Mouse (Mus musculus) right cerebral cortex, postnatal 14 days (tissue): ENCODE data around the gene Bsn.

ENCODE experiments used
- DNase-seq: peaks from one replicate; pipeline ENCODE4 v3.0.0; 2022

The Bsn gene

DNA sequence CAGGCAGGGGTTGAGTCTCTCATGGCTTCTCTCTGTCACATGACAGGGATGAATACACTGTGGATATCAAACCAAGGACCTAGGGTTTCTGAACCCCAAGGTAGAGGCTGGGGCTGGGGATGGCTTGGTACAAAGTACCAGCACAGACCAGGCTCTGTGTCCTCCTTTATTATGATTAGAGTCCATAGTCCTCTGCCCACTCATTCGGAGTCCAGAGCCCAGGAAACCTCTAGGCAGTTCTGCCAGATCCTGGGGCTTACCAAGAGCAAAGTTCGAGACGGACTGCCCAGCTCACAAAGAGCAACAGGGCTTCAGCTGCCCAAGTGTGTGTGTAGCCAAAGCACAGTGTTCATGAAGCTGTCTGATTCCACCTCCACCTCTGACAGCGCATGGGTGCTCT, 104.9 kb downstream of the Bsn start:
- no peak for DNase-seq

DNA sequence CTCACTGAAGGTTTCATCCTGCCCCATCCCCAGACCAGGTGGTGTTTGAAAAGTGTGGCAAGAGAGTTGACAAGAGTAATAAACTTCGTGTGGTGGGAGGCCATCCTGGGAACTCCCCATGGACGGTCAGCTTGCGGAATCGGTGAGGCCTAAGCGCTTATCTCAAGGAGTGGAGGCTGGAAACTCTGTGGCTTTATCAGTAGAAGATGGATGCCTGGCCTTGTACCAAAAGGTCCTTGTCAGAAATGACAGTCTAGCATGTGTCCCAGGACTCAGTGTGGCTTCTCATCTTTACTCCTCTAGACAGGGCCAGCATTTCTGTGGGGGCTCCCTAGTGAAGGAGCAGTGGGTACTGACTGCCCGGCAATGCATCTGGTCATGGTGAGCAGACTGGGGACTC, 106.6 kb downstream of the Bsn start:
- no peak for DNase-seq

DNA sequence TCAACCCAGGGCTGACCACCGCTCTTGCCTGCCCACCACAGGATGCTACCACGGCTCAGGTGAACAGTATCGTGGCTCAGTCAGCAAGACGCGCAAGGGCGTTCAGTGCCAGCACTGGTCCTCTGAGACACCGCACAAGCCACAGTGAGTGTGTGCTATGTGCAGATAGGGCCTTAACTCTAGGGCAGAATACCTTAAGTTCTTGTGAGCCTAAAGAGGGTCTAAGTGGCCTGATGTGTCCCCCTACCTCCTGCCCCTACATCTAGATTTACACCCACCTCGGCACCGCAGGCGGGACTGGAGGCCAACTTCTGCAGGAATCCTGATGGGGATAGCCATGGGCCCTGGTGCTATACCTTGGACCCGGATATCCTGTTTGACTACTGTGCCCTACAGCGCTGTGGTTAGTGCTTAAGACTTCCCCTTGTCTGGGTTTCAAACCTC, 107.2 kb downstream of the Bsn start, which contains the start of gene Rnf123:
Gene Rnf123 (minus strand): TSS at position 359 of the 444 bp plus-strand sequence.
- no peak for DNase-seq

DNA sequence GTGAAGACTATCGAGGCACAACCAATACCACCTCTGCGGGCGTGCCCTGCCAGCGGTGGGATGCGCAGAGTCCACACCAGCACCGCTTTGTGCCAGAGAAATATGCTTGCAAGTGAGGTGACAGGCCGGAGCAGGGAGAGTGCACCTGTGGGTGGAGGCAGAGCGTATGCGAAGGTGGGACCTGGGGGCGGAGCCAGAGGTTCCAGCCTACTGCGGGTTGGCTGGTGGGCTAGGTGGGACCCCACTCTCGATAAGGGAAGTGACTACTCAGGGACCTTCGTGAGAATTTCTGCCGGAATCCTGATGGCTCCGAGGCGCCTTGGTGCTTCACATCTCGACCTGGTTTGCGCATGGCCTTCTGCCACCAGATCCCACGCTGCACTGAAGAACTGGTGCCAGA, 107.6 kb downstream of the Bsn start:
- DNase-seq = no peak

DNA sequence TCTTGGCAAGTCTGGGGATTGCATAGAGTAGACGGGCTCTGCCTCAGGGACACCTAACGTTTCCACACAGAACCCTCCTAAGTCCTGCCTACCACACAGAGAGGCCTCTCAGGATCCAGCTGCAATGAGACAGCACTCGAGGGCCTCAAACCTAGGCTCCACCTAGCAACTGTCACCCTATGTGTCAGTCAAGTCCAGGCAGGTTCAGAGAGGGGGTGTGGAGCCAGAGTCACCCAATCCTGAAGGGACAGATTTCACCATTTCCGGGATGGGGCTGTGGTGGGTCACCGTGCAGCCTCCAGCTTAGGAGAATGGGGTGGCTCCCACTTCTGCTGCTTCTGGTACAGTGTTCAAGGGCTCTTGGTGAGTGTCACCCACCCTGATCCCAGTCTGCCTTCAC, 110.0 kb downstream of the Bsn start, which contains the start of gene Mst1:
Gene Mst1 (plus strand): TSS at position 269 of the 400 bp plus-strand sequence.
- no peak for DNase-seq

DNA sequence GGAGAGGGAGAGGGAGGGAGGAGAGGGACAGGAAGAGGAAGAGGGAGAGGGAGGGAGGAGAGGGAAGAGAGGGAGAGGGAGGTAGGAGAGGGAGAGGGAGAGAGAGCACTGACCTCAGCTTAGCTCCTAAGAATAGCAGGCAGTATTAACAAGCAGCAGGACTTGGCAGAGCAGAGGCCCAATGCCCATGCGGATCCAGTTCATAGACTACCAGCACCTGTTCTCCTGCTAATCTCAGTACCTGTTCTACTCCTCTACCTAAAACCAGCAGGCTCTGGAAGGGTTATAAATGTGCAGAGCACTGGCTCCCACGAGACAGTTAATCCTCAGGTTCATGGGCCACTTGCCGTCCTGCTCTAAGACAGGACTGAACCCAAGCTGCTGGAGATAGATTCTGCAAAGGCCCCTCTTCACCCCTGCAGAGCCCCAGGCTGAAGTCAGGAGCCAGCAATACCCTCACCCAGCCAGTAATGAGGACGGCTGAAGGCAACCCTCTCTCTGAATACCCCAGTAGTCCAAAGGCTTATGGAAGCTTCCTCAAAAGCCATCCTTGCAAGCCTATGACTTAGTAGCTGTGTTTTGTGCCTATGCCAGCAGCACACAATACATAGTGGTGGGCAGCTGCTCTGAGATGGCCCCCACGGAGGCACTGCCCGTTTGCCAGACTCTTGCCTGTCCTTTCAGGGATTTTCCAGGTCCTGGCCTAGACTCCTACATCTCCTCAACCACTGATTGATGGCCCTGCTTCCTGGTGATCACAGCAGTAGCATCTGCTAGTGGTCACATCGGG, 116.8 kb downstream of the Bsn start:
- no peak for DNase-seq

DNA sequence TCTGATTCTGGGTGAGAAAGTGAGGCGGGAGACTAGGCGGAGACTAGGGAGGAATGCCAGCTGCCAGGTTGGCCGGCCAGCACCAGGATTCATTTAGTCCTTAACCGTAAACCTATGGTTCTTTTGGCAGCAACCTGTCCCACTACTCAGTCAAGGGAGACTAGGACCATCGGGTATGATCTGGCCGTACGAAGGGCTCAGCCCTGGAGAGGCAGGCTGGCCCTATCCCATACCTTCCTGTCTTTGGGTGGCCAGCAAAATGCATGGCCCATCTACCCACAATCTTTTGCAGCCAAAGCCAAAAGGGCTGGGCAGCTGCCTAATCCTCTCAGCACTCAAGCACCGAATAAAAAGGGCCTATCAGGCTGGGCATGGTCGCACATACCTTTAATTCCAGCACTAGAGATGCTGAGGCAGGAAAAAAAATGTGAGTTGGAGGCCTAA, 117.7 kb downstream of the Bsn start:
- DNase-seq = no peak

DNA sequence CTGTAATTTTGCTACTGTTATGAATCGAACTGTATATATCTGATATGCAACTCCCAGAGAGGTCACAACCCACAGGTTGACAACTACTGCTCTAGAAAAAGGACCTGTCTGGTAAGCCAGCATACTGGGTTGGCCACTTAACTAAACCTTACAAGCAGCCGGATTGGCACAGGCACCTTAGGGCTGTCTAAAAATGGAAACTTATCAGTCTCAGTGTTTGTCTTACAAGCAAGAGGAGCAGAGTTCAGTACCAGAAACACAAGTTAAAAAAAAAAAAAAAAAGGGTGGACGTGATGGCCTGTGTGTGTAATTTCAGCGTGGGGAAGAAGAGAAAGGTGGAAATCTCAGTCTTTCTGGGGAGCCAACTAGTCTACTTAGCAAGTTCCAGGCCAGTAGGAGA, 118.4 kb downstream of the Bsn start:
- DNase-seq = no peak

DNA sequence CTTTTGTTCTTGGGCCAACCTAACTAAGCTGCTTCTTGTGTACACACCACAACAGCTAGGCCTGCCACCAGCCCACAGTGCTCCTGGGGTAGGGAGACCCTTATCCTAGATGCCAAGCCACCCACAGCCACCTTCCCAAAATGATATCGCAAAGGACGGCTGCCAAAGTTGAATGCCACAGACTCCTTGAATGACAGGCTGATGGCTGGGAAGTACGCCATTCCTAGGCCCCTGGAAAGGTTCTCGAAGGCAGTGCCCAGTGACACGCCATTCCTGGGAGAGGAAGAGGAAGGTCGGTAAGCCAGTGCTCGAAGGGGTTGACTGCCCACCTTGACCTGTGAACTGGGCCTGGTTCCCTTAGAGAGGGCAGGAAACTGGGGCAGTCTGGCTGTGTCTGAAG, 120.7 kb downstream of the Bsn start:
- no peak for DNase-seq

DNA sequence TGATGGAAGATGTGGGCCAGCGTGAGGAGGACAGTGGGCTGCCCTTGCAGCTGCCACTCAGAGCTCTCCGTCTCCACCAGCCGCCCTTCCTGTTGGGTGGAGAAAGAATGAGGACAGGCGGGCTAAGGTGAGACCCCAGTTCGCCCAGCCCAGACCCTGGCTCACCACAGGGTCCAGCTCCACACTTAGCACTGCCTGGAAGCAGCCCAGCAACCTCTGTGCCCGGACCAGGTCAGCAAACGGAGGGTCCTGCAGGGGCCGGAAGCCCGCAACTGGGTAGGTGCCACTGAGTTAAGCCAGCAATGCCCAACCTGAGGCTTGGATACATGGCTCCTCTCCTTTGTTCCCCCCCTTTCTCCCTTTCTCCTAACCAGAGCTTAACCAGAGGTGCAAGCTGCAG, 121.2 kb downstream of the Bsn start:
- no peak for DNase-seq

DNA sequence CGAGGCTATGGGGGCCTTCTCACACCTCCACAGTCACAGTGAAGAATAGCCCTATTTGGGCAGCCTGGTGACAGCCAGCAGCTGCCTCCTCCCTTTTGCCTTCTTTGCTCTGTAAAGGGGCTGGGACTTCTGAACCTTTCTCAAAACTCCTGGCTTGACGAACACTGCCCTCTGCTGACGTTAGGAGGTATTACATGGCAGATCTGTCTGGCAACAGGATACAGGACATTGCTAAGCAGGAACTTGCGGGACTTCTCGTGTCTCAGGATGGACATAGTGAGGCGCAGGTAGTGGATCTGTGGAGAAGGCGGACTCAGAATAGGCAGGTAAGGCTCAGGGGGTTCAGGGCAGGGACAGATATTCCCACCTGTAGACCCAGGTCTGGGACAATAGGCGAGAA, 122.3 kb downstream of the Bsn start:
- peak; percentile 79 for DNase-seq

DNA sequence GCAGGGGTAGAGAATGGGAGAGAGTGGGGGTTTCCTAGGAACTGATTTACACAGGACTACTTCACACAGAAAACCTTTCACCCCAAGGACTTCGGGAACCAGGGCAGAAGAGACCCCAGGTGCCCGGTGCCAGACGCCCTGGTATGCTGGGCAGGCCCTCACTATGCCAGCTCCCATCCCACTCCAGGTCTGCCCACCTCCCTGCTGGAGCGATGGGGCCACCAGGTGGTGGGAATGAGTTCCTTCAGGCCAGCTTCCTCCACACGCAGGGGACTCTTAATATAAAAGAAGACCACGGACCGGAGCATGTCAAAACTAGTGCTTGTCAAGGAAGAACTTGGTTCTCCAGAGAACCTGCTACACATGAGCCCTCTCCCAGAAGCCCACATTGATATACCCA, 123.0 kb downstream of the Bsn start:
- DNase-seq = no peak

DNA sequence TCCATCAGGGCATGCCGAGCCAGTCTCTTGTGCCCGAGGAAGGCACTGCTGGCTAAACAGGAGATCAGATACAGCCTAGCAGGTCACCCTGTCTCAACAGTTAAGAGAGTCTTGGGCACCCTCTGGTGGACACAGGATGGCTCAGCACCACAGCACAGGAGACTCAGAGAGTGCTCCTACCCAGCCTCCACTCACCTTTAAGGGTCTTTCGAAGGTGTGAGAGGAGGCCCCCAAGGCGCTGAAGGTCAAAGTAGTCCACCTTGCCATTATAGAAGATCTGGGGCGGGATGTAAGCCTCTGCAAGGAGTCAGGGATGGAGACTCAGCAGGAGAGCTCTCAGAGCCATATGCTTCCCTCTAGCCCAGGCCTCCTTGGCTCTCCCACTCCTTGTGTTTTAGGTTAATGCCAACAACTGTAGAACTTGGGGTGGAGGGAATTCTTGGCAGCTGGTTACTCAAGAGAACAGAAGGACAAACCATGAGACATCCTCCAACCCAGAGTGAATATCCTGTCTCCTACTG, 124.6 kb downstream of the Bsn start:
- peak; percentile 69 for DNase-seq

DNA sequence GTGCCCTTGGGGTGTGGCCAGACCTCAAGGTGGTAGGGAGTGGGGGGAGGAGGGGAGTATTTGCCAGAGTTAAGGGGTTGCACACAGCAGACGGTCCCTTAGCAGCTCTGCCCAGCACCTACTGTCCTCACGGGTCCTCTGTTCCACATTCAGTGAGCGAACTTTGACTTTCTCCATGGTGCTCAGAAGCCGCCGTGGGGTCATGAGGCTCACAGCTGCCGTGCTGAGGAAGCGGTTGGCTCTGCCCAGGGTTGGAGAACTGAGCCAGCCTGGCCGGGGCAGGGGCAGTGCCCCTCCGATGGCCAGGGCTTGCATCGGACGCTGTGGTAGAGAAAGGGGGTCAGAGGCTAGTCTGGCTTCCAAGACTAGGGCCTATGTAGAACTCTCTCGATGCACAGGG, 126.8 kb downstream of the Bsn start:
- peak; percentile 2 for DNase-seq

DNA sequence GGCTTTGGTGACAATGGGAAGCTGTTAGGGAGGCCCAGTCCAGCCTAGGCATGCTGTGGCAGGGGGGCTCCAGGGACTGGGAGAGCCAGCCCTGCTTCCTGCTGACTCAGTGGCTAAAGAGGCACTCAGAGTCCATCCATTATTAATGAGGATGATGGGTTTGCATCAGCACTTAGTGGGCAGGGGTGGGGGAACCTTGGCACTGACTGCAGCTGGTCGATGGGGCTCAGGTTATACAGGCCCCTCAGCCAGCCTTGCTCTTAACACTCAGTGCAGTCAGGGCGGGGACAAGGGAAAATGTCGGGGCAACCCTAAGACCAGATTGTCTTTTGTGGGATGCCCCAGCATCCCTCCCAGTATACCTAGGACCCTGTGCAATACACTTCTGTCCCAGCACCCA, 128.0 kb downstream of the Bsn start:
- no peak for DNase-seq

DNA sequence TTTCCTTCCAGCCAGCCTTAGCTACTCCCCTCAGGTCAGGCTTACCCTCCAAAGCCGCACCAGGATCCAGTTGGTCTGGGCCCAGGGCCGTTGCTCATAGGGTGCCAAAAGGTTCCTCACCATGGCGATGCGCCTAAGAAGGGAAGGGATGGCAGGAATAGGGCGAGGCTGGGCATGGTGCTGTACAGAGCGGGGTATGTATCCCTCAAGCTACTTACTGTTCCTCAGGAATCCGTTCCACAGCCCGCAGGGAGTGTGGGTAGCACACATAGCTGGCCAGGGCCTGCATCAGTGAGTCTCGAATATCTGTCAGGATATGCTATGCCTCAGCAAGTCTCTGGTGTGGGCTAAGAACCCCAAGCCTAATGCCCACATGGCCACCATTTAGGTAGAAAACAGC, 131.9 kb downstream of the Bsn start:
- DNase-seq = peak; percentile 4

DNA sequence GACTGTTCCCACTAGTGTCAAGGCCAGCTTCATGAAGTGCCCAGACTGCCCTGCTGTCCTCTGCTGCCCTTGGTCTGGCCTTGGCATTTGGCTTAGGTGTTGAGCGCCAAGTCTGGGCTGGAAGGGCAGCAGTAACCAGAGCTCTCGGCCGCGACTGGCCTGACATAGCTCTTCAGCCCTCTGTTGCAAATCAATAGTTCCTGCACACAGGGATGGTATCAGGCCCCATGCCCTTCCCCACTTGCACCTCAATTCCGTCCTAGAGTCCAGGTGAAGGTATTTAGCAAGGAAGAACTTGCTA, 133.0 kb downstream of the Bsn start:
- no peak for DNase-seq

DNA sequence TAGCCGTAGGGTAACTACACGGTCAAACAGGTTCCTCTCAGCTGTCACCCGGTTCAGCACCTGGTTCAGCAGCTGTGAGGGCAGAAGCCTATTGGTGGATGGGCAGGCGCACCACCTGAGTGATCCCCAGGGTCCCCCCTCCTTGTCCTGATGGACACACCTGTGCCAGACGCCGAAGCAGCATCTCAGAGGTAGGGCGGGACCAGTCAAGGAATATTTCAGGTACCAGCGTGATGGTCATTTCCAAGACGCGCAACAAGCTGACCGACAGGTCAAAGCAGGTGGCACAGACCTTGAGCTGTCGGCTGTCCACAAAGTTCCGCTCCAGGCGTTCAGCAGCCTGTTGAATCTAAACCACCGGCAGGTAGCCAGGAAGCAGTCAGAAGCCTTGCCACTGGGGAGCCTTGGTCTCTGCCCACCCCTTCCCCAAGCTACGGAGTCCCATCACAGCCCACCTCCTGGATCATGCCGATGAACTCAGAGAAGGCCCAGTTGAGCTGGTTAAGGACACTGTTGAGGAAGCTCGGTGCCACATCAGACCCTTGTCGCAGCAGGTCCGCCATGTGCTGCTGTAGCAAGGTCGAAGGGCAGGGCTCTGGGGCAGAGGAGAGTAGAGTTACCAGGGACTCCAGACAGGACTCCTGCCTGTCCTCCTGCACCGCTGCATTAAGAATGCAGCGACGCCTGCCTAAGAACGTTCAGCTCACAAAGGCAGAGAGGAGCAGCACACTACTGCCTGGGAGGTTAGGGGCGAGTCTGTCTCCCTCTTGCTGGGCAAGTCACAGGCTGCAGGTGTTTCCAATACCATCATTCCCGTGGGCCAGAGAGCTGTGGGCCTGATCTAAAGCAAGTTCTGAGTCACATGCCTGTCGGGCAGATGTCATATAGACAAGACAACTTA, 133.6 kb downstream of the Bsn start:
- DNase-seq = no peak

DNA sequence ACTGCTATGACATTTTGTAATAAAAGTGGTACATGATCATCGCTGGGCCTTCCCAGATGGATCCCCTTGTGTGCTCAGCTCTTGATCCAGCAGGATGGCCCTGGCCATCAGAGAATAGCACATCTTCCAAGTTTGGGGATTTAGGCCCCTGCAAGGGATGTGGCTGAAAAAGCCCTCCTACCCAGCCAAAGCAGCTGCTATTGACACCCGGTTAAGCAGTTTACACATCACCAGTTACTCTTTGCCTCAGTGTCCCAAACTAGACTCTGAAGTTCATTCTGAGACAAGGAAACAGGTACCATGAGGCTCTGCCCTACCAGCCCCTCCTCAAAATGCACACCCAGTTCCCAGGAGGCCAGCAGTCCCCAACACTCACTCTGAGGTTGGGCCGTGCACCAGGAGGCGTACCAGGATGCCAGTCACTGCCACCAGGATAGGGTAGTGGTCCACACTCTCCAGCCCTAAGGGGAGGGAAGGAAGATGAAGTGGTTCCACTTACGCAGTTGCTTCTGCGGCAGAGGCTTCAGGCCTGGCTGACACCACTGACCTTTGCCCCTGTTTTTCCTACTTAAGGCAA, 134.4 kb downstream of the Bsn start:
- no peak for DNase-seq

DNA sequence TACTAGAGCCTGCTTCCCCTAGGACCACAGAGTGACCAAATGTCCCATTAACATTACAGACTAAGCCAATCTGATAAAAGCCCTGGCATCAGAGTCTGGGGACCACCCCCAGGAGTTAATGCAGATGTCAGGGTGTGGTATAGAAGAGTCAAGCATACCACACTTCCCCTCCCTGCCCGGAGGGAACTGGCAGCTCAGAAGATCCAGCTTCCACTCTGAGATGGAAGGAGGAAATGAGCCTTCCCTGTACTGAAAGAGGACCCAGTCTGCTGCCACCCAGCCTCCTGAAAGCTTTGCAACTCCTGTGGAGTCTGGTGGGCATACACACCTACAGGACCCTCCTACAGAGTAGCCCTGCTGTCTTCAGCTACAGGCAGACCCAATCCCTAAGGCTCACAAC, 135.1 kb downstream of the Bsn start:
- DNase-seq = no peak

DNA sequence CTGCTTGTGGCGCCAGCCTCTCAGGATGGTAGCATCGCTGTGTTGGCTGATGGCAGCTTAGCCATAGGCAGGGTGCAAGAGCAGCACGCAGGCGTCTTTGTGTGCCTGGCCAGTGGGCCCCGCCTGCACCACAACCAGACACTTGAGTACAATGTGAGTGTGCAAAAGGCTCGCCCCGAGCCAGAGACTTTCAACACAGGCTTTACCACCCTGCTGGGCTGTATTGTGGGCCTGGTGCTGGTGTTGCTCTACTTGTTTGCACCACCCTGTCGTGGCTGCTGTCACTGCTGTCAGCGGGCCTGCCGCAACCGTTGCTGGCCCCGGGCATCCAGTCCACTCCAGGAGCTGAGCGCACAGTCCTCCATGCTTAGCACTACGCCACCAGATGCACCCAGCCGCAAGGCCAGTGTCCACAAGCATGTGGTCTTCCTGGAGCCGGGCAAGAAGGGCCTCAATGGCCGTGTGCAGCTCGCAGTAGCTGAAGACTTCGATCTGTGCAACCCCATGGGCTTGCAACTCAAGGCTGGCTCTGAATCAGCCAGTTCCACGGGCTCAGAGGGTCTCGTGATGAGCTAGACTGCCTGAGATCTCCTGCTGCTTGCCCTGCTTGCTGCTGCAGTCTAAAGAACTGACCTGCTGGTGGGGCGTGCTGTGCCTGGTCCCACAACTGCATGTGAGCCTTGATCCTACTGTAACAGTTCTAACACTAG, 135.7 kb downstream of the Bsn start:
- DNase-seq = no peak

DNA sequence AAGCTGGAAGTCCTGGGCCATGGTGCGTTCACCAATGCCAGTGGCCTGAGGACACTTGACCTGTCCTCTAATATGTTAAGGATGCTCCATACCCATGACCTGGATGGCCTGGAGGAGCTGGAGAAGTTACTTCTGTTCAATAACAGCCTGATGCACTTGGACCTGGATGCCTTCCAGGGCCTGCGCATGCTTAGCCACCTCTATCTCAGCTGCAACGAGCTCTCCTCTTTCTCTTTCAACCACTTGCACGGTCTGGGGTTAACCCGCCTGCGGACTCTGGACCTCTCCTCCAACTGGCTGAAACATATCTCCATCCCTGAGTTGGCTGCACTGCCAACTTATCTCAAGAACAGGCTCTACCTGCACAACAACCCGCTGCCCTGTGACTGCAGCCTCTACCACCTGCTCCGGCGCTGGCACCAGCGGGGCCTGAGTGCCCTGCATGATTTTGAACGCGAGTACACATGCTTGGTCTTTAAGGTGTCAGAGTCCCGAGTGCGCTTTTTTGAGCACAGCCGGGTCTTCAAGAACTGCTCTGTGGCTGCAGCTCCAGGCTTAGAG, 136.4 kb downstream of the Bsn start:
- DNase-seq = no peak
